Mouse (Mus musculus): ENCODE measurements around the gene Trpm1. TPM values are rescaled to one million over a fixed set of nuclear protein-coding genes. Genes with fewer than 3 reads are reported as not detected.
"Not testable (repeated sequence)": the region's sequence is repeated elsewhere in the genome, so short reads cannot be mapped to it uniquely, and the experiment has no call there.

The Trpm1 gene
- polyA plus RNA-seq (2012; ENCODE audit: insufficient read depth, insufficient read length, low replicate concordance, missing spikeins), result not detected in 2 replicates

DNA sequence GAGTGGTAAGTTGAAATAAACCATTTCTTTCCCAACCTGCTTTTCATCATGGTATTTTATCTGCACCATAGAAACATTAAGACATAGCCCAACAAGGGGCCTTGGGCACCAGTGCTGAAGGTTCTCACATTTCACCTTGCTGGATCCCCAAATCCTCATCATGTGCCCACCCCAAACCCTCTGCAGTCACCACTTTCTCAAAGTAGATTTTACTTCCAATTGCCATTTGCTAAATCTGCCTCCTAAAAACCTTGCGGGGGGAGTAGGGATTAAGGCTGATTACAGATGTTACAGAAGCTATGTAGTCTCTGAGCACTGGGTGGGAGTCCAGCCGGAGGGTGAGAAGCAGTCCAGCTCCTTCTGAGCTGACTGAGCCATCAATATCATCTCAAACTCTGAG is at the start of gene Trpm1:
Trpm1 (plus strand) TSS at position 301 of the 400 bp plus-strand sequence.
- Histone ChIP-seq H3K4me3 (ENCODE audit: insufficient read depth, low read depth, low read length) (no peak within 1 kb of the TSS), H3K4me1 (ENCODE audit: control insufficient read depth, insufficient read depth, low read length) (peaks cover 24% of the 10 kb centered on the region), H3K27ac (ENCODE audit: insufficient read depth, low read depth, low read length) (no peak within 1 kb of the TSS)
- TF ChIP-seq CTCF (IDR thresholded peaks at IDR 0.05; ENCODE audit: insufficient read depth, low read depth, low read length) (no peak), POLR2A (IDR thresholded peaks at IDR 0.05; ENCODE audit: insufficient read depth, low read depth, low read length) (no peak)
- 95% methylated on average over 2 of the region's 2 CpGs for WGBS

DNA sequence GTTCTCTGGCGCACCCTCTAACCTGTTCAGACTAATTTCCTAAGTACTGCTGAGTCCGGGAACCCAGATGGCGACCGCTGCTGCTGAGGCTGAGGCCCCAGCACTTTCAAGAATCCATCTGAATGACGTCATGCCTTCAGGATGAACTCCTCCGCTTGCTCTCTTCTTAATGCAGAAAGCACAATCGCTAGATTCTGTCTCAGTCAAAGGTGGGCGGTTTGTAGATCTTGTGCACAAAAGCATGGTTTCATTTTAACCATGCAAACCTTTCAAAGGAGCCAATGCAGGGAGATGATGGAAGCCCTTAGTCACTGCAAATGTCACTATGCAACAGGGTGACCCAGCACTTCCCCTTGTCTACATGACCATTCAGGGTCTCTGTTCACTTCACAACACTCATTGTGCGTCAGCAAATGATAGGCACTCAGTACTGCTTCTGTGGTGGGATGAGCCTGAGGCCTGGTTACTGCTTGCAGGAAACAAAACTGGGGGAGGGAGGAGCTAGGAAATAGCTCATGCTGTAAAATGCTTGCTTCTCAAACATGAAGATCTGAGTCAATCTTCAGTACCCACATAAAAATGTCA is 31.4 kb upstream of the Trpm1 start:
- Histone ChIP-seq H3K27ac (ENCODE audit: insufficient read depth, low read depth, low read length) (no peak overlapping the region), H3K4me1 (ENCODE audit: control insufficient read depth, insufficient read depth, low read length) (no peaks in the 10 kb centered on the region), H3K4me3 (ENCODE audit: insufficient read depth, low read depth, low read length) (no peak overlapping the region)
- TF ChIP-seq POLR2A (IDR thresholded peaks at IDR 0.05; ENCODE audit: insufficient read depth, low read depth, low read length), result no peak
- TF ChIP-seq CTCF (IDR thresholded peaks at IDR 0.05; ENCODE audit: insufficient read depth, low read depth, low read length), result no peak
- 63% methylated on average over 9 of the region's 9 CpGs for WGBS

DNA sequence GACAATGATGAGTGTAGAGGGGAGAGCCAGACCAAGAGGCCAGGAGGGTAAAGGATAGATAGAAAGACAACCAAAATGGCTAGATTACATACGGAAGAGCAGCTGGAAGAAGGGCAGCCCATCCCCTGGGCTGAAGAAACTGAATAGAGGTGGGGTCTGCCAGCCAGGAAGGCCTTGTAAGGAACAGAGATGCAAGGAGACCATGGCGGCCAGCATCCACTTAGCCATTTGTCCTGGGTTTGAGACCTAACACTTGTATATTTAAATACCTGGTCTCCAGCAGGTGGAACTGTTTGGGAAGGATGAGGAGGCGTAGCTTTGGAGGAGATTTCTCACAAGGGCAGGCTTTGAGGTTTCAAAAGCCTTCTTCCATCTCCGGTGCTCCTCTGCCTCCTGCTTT is 29.9 kb upstream of the Trpm1 start:
- Histone ChIP-seq H3K4me1 (ENCODE audit: control insufficient read depth, insufficient read depth, low read length) (no peaks in the 10 kb centered on the region), H3K27ac (ENCODE audit: insufficient read depth, low read depth, low read length) (no peak overlapping the region), H3K4me3 (ENCODE audit: insufficient read depth, low read depth, low read length) (no peak overlapping the region)
- TF ChIP-seq CTCF (IDR thresholded peaks at IDR 0.05; ENCODE audit: insufficient read depth, low read depth, low read length) (no peak), POLR2A (IDR thresholded peaks at IDR 0.05; ENCODE audit: insufficient read depth, low read depth, low read length) (no peak)
- WGBS, result 90% methylated on average over 4 of the region's 4 CpGs

DNA sequence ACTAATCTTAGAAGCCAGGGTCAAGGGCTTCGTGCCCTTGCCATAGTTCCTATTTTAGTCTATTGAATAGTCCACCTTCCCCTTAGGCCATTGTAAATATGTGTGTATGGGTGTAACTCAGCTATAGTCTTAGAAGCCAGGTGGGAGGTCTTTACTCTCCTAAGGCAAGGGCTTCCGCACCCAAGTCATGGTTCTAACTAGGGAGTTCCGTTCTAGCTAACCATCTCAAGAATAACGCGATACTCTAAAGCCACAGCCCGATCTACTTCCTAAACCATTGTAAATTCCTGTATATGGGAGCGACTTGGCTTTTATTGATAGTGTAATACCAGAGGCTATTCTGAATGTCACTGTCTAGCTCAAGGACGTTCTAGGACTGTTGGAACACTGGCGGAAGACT is 27.6 kb upstream of the Trpm1 start:
- WGBS, result 90% methylated on average over 9 of the region's 9 CpGs
- not testable (repeated sequence) for H3K4me1 ChIP-seq (ENCODE audit: control insufficient read depth, insufficient read depth, low read length); H3K27ac ChIP-seq (ENCODE audit: insufficient read depth, low read depth, low read length); H3K4me3 ChIP-seq (ENCODE audit: insufficient read depth, low read depth, low read length)

DNA sequence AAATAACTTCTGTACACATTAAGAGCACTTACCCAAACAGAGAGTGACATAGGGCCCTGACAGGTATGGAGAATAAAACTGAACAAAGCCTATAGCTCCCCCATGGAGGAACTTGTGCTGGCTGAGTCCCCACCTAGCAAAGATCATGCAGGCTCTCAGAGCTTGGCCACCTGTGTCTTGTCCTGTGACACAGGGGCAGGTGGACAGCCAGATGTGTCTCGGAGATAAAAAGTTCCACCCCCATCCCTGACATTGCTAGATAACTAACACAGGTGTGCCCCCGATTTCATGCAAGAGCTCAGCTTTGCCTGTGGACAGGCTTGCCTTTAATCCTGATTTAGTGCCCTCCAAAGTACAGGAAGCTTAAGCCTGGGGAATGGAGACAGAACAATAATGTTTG is 13.8 kb upstream of the Trpm1 start:
- Histone ChIP-seq H3K4me1 (ENCODE audit: control insufficient read depth, insufficient read depth, low read length) (0 out of 2 replicates have a peak, but pooled peaks cover 2% of the 10 kb centered on the region), H3K27ac (ENCODE audit: insufficient read depth, low read depth, low read length) (no peak overlapping the region), H3K4me3 (ENCODE audit: insufficient read depth, low read depth, low read length) (no peak overlapping the region)
- WGBS, result 91% methylated on average over 2 of the region's 2 CpGs
- no peak for TF ChIP-seq POLR2A (IDR thresholded peaks at IDR 0.05; ENCODE audit: insufficient read depth, low read depth, low read length)
- TF ChIP-seq CTCF (IDR thresholded peaks at IDR 0.05; ENCODE audit: insufficient read depth, low read depth, low read length), result no peak

DNA sequence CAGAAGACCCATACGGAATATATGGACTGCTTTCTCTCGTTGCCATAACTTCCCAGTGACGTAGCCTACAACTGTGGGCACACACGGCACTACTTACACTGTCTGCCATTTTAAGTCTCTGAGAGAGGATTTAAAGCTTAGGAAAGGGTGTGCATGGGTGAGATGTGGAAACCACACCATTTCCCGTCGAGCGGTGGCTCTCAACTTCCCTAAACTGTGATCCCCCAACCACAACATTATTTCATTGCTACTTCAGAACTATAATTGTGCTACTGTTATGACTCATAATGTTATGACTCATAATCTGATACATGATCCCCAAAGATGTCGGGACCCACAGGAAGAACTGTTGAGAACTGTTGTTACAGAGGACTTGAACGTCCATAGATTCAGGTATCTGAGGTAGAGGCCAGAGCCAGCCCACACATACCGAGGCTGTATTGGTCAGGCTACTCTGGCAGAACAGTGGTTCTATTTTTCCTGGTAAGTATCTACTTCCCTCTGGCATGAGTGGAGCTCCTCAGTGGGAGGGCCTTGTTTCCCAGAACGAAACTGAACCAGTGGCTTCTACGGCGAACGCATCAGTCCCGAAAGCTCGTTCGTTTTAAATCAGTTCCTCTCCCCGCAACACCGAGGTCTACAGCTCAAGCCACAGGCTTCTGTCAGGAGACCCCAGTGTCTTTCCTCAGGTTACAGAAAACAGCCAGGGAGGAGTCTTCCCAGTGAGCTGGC is 12.2 kb upstream of the Trpm1 start:
- Histone ChIP-seq H3K4me1 (ENCODE audit: control insufficient read depth, insufficient read depth, low read length) (0 out of 2 replicates have a peak, but pooled peaks cover 2% of the 10 kb centered on the region), H3K4me3 (ENCODE audit: insufficient read depth, low read depth, low read length) (no peak overlapping the region), H3K27ac (ENCODE audit: insufficient read depth, low read depth, low read length) (no peak overlapping the region)
- TF ChIP-seq CTCF (IDR thresholded peaks at IDR 0.05; ENCODE audit: insufficient read depth, low read depth, low read length), result no peak
- no peak for TF ChIP-seq POLR2A (IDR thresholded peaks at IDR 0.05; ENCODE audit: insufficient read depth, low read depth, low read length)
- WGBS, result 88% methylated on average over 19 of the region's 19 CpGs

DNA sequence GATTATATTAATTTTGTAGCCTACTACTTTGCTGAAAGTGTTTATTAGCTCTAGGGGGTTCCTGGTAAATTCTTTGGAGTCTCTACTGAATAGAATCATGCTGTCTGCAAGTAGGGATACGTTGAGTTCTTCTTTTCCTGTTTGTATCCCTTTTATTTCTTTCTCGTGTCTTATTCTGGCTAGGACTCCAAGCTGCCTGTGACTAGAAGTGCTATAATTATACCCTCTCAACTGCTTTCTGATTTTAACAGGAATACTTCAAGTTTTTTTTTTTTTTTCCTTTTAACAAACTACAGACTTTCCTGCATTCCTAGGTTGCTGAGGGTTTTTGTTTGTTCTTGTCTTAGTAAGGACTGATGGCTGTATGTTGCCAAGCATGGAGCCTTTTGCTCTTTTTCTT is 4.3 kb upstream of the Trpm1 start:
- 14% methylated on average over 2 of the region's 2 CpGs for WGBS
- Histone ChIP-seq H3K27ac (ENCODE audit: insufficient read depth, low read depth, low read length) (no peak overlapping the region), H3K4me3 (ENCODE audit: insufficient read depth, low read depth, low read length) (no peak overlapping the region), H3K4me1 (ENCODE audit: control insufficient read depth, insufficient read depth, low read length) (peaks cover 2% of the 10 kb centered on the region; the same call in 1 of the 2 replicates)
- no peak for TF ChIP-seq POLR2A (IDR thresholded peaks at IDR 0.05; ENCODE audit: insufficient read depth, low read depth, low read length)
- no peak for TF ChIP-seq CTCF (IDR thresholded peaks at IDR 0.05; ENCODE audit: insufficient read depth, low read depth, low read length)

DNA sequence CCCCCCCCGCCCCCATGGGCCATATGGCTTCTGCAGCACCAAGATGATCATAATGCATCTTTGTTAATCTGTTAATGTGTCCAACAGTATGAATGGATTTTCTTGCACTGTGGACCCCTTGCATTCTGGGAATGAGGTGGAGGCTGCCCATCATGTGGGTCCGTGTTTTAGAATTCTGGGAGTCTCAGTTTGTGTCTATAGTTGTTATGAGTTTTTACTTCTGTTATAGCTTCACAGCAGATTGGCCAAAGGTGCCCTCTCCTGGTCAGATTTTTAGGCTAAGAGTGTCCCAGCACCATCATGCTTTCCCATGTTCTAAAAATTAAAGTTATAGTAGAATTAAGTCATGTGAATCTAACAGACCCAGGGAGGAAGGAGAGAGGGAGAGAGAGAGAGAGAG is 3.9 kb upstream of the Trpm1 start:
- Histone ChIP-seq H3K27ac (ENCODE audit: insufficient read depth, low read depth, low read length) (no peak overlapping the region), H3K4me1 (ENCODE audit: control insufficient read depth, insufficient read depth, low read length) (peaks cover 2% of the 10 kb centered on the region; the same call in 1 of the 2 replicates), H3K4me3 (ENCODE audit: insufficient read depth, low read depth, low read length) (no peak overlapping the region)
- 22% methylated on average over 2 of the region's 2 CpGs for WGBS
- no peak for TF ChIP-seq POLR2A (IDR thresholded peaks at IDR 0.05; ENCODE audit: insufficient read depth, low read depth, low read length)
- no peak for TF ChIP-seq CTCF (IDR thresholded peaks at IDR 0.05; ENCODE audit: insufficient read depth, low read depth, low read length)

DNA sequence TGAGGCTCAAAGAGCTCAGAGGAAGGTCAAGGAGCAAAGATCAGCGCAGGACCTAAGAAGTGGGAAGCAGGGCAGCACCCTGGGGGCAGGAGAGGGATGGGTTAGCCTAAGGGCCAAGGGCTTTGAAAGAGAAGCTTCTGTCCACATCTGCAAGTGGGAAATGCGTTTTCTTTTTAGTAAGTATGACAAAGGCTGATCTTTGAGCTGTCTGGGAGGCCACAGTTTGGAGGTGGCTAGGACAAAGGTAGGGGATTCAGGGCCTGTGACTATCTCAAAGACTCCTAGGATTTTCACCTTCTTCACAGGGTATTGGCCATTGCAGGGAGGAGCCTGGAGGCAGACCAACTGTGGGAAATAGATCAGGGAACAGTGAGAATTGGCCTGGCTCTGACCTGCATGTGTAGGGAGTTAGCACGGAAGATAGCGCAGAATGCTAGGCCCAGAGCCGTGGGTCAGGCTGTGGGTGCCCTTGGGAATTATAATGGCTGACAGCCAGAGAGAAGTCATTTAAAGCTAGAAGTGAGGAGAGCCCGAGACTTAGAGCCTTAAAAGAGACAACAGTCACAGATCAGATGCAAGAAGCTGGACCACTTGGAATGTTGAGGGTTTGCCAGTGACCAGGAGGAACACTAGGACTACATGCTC is 3.1 kb upstream of the Trpm1 start:
- H3K4me1 ChIP-seq (ENCODE audit: control insufficient read depth, insufficient read depth, low read length), result peaks cover 7% of the 10 kb centered on the region
- no peak overlapping the region for H3K27ac ChIP-seq (ENCODE audit: insufficient read depth, low read depth, low read length)
- TF ChIP-seq CTCF (IDR thresholded peaks at IDR 0.05; ENCODE audit: insufficient read depth, low read depth, low read length) (no peak), POLR2A (IDR thresholded peaks at IDR 0.05; ENCODE audit: insufficient read depth, low read depth, low read length) (no peak)
- WGBS, result 84% methylated on average over 6 of the region's 6 CpGs
- H3K4me3 ChIP-seq (ENCODE audit: insufficient read depth, low read depth, low read length), result no peak overlapping the region

Data from olfactory bulb, adult 2 months (tissue).